Mouse (Mus musculus): ENCODE data around the gene Ndfip2. TPM values are rescaled to one million over a fixed set of nuclear protein-coding genes. Genes with fewer than 3 reads are reported as not detected.

Gene Ndfip2
- polyA plus RNA-seq, 1 experiment = 81.6 TPM

DNA sequence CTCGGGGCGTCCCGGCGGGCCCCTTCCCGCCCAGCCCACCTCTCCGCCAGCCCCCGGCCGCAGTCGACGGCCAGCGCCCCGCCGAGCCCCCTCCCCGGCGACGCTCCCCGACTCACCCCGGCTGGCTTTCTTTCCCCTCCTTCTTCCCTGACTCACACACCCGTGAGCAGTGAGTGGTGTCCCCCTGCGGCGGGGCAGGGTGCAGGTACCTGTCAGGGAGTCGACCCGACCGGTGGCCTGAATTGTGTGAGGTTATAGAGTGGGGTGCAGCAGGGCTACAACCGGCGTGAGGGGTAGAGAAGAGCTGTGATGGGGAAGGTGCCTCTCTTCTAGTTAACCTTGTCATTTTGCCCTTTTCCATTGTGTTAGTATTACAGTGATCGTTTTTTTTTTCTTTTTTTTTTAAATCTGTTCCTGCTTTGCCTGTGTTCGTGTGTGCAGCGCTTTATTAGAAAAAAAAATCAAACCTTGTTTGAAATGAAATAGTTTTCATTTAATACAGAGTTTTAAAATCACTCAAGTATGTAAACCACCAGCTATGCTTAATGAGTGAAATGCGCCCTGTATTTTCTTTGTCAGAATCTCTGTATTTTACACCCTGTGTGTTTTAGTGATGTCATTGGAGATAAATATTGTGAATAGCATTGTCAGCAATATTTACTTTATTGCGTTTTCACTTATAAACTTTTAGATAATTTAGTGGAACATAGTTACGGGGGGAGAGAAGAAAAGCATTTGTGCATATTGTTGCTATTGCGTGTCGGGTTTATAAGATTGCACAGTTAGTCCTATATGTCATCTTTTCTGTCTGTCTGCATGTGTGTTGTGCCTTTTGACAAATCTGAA is 885 bp downstream of the Ndfip2 start:
- H3K27ac ChIP-seq (ENCODE audit: insufficient read depth, low read depth, low read length) = peak overlapping the region; percentile 91
- H3K4me3 ChIP-seq (ENCODE audit: insufficient read depth, low read depth, low read length) = peak overlapping the region; percentile 100
- no peaks in the 10 kb centered on the region for H3K36me3 ChIP-seq (ENCODE audit: control insufficient read depth, insufficient read depth, low read length)
- no peak for TF ChIP-seq POLR2A (IDR thresholded peaks at IDR 0.05; ENCODE audit: low read depth, low read length)
- 0 out of 2 replicates have a peak, but pooled peaks have one; percentile 7 for TF ChIP-seq CTCF (conservative IDR thresholded peaks at IDR 0.05; ENCODE audit: insufficient read depth, insufficient read length, low read depth, low read length)
- no peaks in the 10 kb centered on the region; the same call in 1 of the 2 replicates for H3K27me3 ChIP-seq (replicated peaks; ENCODE audit: control insufficient read depth, insufficient read depth, low read length)
- 5% methylated on average over 32 of the region's 34 CpGs for WGBS
- DNase-seq = peak; percentile 58
- peaks cover 5% of the 10 kb centered on the region; the same call in 1 of the 2 replicates for H3K4me1 ChIP-seq (ENCODE audit: control insufficient read depth, insufficient read depth, low read length)

DNA sequence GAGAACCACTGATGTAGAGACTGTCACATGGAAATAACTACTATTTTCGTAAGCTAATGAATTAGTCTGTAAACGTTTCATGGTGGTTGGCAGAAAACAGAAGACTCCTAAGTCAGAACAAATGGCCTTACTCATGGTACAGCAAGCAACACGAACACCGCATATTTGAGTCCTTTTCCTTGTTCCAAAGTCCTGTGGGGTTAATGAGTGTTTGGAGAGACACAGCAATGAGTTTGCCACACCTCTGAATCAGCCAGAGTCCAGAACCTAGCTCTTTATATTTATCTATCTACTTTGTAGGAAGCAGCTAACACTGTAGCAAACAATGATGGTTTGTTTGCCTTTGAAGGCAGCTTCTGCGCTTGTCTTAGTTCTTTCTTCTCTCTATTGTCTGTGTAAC is 4.5 kb downstream of the Ndfip2 start:
- Histone ChIP-seq H3K27me3 (replicated peaks; ENCODE audit: control insufficient read depth, insufficient read depth, low read length) (no peaks in the 10 kb centered on the region), H3K27ac (ENCODE audit: insufficient read depth, low read depth, low read length) (peak overlapping the region; percentile 83), H3K4me1 (ENCODE audit: control insufficient read depth, insufficient read depth, low read length) (peaks cover 16% of the 10 kb centered on the region), H3K4me3 (ENCODE audit: insufficient read depth, low read depth, low read length) (no peak overlapping the region), H3K36me3 (ENCODE audit: control insufficient read depth, insufficient read depth, low read length) (no peaks in the 10 kb centered on the region)
- DNase-seq = peak; percentile 84
- TF ChIP-seq POLR2A (IDR thresholded peaks at IDR 0.05; ENCODE audit: low read depth, low read length) = no peak
- TF ChIP-seq CTCF (conservative IDR thresholded peaks at IDR 0.05; ENCODE audit: insufficient read depth, insufficient read length, low read depth, low read length) = no peak
- WGBS = 34% methylated on average over 5 of the region's 5 CpGs

DNA sequence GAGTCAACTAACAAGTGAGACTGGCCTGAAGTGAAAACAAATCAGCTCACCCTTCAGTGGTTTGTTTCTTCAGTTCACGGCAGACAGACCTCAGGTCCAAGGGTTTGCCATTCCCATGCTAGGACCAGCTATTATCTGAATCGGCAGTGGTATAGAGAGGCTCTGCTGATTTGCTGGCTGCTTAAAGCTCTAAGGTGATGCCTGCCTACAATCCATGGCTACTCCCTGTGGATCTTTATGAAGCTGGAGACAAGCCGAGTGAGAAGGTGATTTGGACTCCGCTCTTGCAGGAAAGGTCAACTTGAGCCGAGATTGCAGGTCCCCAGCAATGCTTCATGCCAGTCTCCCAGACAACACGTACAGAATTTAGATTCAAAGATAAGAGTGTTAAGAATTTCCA is 8.7 kb downstream of the Ndfip2 start:
- Histone ChIP-seq H3K4me1 (ENCODE audit: control insufficient read depth, insufficient read depth, low read length) (peaks cover 16% of the 10 kb centered on the region), H3K27me3 (replicated peaks; ENCODE audit: control insufficient read depth, insufficient read depth, low read length) (no peaks in the 10 kb centered on the region), H3K4me3 (ENCODE audit: insufficient read depth, low read depth, low read length) (no peak overlapping the region), H3K27ac (ENCODE audit: insufficient read depth, low read depth, low read length) (peak overlapping the region; percentile 45; the same call in 1 of the 2 replicates), H3K36me3 (ENCODE audit: control insufficient read depth, insufficient read depth, low read length) (no peaks in the 10 kb centered on the region)
- WGBS = 24% methylated on average over 6 of the region's 6 CpGs
- peak; percentile 55 for DNase-seq
- TF ChIP-seq POLR2A (IDR thresholded peaks at IDR 0.05; ENCODE audit: low read depth, low read length) (no peak), CTCF (conservative IDR thresholded peaks at IDR 0.05; ENCODE audit: insufficient read depth, insufficient read length, low read depth, low read length) (no peak)

DNA sequence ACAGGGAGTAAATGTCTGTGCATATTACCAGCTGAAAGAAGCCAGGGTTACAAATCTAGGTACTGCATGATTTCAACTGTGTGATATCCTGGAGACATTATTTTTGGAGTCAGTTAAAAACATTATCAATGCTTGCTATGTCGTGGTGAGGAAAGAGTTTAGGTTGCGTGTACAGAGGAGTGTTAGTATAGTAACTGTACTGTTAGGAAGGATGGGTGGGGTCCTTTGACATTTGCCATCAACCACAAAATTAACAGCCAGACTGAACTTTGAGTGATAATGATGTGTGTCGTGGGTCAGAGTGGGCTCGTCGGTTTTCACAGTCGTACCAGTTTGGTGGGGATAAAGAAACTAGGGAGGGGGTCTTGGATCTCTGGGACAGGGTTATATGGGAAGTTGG is 13.7 kb downstream of the Ndfip2 start:
- Histone ChIP-seq H3K4me3 (ENCODE audit: insufficient read depth, low read depth, low read length) (no peak overlapping the region), H3K4me1 (ENCODE audit: control insufficient read depth, insufficient read depth, low read length) (peaks cover 5% of the 10 kb centered on the region; the same call in 1 of the 2 replicates), H3K36me3 (ENCODE audit: control insufficient read depth, insufficient read depth, low read length) (no peaks in the 10 kb centered on the region), H3K27me3 (replicated peaks; ENCODE audit: control insufficient read depth, insufficient read depth, low read length) (no peaks in the 10 kb centered on the region), H3K27ac (ENCODE audit: insufficient read depth, low read depth, low read length) (no peak overlapping the region)
- TF ChIP-seq CTCF (conservative IDR thresholded peaks at IDR 0.05; ENCODE audit: insufficient read depth, insufficient read length, low read depth, low read length) (no peak), POLR2A (IDR thresholded peaks at IDR 0.05; ENCODE audit: low read depth, low read length) (no peak)
- 62% methylated on average over 6 of the region's 6 CpGs for WGBS
- DNase-seq = no peak

DNA sequence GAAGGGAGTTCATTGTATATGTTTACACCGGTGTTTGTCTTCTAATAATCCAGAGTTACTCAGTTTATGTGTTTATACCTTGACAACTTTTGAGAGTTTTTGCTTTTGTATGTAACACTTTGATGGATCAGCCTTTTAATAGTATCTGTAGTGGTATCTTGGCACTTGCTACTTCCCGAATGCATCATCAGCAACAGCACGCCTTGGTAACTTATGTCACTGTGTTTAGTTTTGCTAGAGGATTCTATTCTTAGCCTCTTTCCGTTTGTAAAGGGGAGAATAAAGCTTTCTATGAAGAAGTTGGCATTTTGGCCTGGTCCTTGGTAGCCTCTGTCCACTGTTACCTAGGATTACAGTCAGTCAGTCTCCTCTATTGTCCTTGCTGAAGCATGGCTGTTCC is 14.2 kb downstream of the Ndfip2 start:
- no peak for DNase-seq
- Histone ChIP-seq H3K27me3 (replicated peaks; ENCODE audit: control insufficient read depth, insufficient read depth, low read length) (no peaks in the 10 kb centered on the region), H3K27ac (ENCODE audit: insufficient read depth, low read depth, low read length) (no peak overlapping the region), H3K36me3 (ENCODE audit: control insufficient read depth, insufficient read depth, low read length) (no peaks in the 10 kb centered on the region), H3K4me1 (ENCODE audit: control insufficient read depth, insufficient read depth, low read length) (0 out of 2 replicates have a peak, but pooled peaks cover 3% of the 10 kb centered on the region), H3K4me3 (ENCODE audit: insufficient read depth, low read depth, low read length) (no peak overlapping the region)
- WGBS = 65% methylated on average over 4 of the region's 4 CpGs
- TF ChIP-seq POLR2A (IDR thresholded peaks at IDR 0.05; ENCODE audit: low read depth, low read length) (no peak), CTCF (conservative IDR thresholded peaks at IDR 0.05; ENCODE audit: insufficient read depth, insufficient read length, low read depth, low read length) (no peak)

DNA sequence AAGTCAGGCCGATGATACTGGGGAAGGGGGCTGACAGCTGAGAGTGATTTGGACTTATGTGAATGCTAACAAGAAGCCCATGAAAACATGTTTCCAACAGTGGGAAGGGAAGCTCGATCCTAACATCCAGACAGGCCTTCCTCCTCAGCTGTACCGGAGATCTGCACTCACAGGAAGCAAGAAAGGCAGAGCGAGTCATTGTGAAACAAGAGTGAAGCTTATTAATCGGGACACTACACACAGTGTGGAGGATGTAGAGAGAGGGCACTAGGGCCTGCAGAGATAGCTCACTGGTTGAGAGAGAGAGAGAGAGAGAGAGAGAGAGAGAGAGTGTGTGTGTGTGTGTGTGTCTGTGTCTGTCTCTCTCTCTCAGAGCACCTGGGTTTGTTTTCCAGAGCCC is 16.8 kb downstream of the Ndfip2 start:
- H3K4me1 ChIP-seq (ENCODE audit: control insufficient read depth, insufficient read depth, low read length) = peaks cover 3% of the 10 kb centered on the region; the same call in 1 of the 2 replicates
- no peaks in the 10 kb centered on the region for H3K27me3 ChIP-seq (replicated peaks; ENCODE audit: control insufficient read depth, insufficient read depth, low read length)
- no peak for DNase-seq
- H3K4me3 ChIP-seq (ENCODE audit: insufficient read depth, low read depth, low read length) = no peak overlapping the region
- no peaks in the 10 kb centered on the region for H3K36me3 ChIP-seq (ENCODE audit: control insufficient read depth, insufficient read depth, low read length)
- H3K27ac ChIP-seq (ENCODE audit: insufficient read depth, low read depth, low read length) = no peak overlapping the region
- 56% methylated on average over 5 of the region's 5 CpGs for WGBS
- no peak for TF ChIP-seq CTCF (conservative IDR thresholded peaks at IDR 0.05; ENCODE audit: insufficient read depth, insufficient read length, low read depth, low read length)
- TF ChIP-seq POLR2A (IDR thresholded peaks at IDR 0.05; ENCODE audit: low read depth, low read length) = no peak

DNA sequence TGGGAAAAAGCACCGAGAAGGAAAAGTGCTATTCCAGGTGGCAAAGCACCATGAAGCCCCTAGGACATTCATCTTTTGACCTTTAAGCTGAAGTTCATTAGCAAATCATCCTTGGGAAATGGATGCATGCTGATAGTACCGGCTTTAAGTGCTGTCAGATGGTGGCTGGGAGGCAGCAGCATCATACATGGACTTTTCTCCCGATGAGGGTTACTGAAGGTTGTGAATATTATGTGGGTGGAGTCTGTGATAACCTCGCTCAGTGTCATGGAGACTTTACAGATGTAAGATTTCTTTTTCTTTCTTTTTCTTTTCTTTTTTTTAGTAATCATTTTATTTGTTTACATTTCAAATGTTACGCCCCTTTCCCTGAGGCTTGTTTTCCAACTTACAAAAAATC is 18.9 kb downstream of the Ndfip2 start:
- TF ChIP-seq CTCF (conservative IDR thresholded peaks at IDR 0.05; ENCODE audit: insufficient read depth, insufficient read length, low read depth, low read length) = no peak
- WGBS = 71% methylated on average over 5 of the region's 5 CpGs
- DNase-seq = no peak
- H3K4me3 ChIP-seq (ENCODE audit: insufficient read depth, low read depth, low read length) = no peak overlapping the region
- no peak overlapping the region for H3K27ac ChIP-seq (ENCODE audit: insufficient read depth, low read depth, low read length)
- H3K4me1 ChIP-seq (ENCODE audit: control insufficient read depth, insufficient read depth, low read length) = peaks cover 3% of the 10 kb centered on the region; the same call in 1 of the 2 replicates
- H3K36me3 ChIP-seq (ENCODE audit: control insufficient read depth, insufficient read depth, low read length) = no peaks in the 10 kb centered on the region
- H3K27me3 ChIP-seq (replicated peaks; ENCODE audit: control insufficient read depth, insufficient read depth, low read length) = no peaks in the 10 kb centered on the region
